Mouse (Mus musculus) heart, embryonic 13.5 days (tissue): ENCODE measurements around the gene Mettl7b. TPM values are rescaled to one million over a fixed set of nuclear protein-coding genes. Genes with fewer than 3 reads are reported as not detected.

Experiments used
- ATAC-seq: fragments of 200-750 bp; cut with Nextera tagmentation; 2 replicates; pipeline ENCODE4 v1.8.0; 2017; ENCODE audit warnings: moderate TSS enrichment; ENCODE audit not compliant: insufficient number of reproducible peaks, low FRiP score, low TSS enrichment; ENCODE audit errors: extremely low read depth
- H3K27ac ChIP-seq: fragments of 300-500 bp; sonication (generic); replicated peaks from 2 replicates; pipeline ENCODE4 v1.5.1; 2015; ENCODE audit warnings: moderate library complexity, mild to moderate bottlenecking, inconsistent platforms
- H3K27me3 ChIP-seq: fragments of 300-500 bp; sonication (generic); replicated peaks from 2 replicates; pipeline ENCODE4 v1.6.1; 2015; ENCODE audit warnings: mild to moderate bottlenecking, inconsistent platforms
- H3K36me3 ChIP-seq: fragments of 300-500 bp; sonication (generic); 2 replicates; pipeline ENCODE4 v1.6.1; 2015; ENCODE audit warnings: mild to moderate bottlenecking, inconsistent platforms
- H3K4me1 ChIP-seq: fragments of 300-500 bp; sonication (generic); 2 replicates; pipeline ENCODE4 v1.6.1; 2015; ENCODE audit warnings: inconsistent platforms
- H3K4me2 ChIP-seq: fragments of 300-500 bp; sonication (generic); 2 replicates; pipeline ENCODE4 v1.6.1; 2015; ENCODE audit warnings: inconsistent platforms, mild to moderate bottlenecking, moderate library complexity
- H3K4me3 ChIP-seq: fragments of 300-500 bp; sonication (generic); 2 replicates; pipeline ENCODE4 v1.5.1; 2015; ENCODE audit warnings: moderate library complexity, mild to moderate bottlenecking, inconsistent platforms
- H3K9ac ChIP-seq: fragments of 300-500 bp; sonication (generic); 2 replicates; pipeline ENCODE4 v1.6.1; 2015; ENCODE audit warnings: inconsistent platforms, mild to moderate bottlenecking, moderate library complexity
- H3K9me3 ChIP-seq: fragments of 300-500 bp; sonication (generic); 2 replicates; pipeline ENCODE4 v1.6.1; 2016; ENCODE audit warnings: inconsistent platforms
- WGBS: fragments of 180-500 bp; shearing (Covaris S2); methylation state at CpG from one replicate; pipeline ENCODE4 v1.1.7; 2015; ENCODE audit warnings: mixed read lengths; 5-methylcytosine and 5-hydroxymethylcytosine counted together
- polyA plus RNA-seq: library from polyadenylated mRNA; unstranded; fragments of >200 nt; fragmentation: Nextera tagmentation; extraction: Ambion mirVana; gene quantifications from 2 replicates; pipeline ENCODE4 v1.2.1, GENCODE M21; 2015

The Mettl7b gene
- polyA plus RNA-seq, 1 experiment from 2014 or later = not detected

- H3K27me3 ChIP-seq = peaks cover 52% of the 10 kb centered on the region
- H3K27ac ChIP-seq = no peak overlapping the region
These were observed 31.0 kb downstream of the Mettl7b start for GRCm38 (mm10) chr10:128929638-128930378.

GRCm38 (mm10) chr10:128928356-128928755, 32.4 kb downstream of the Mettl7b start:
- Histone ChIP-seq H3K4me2 (no peak overlapping the region), H3K27me3 (peaks cover 37% of the 10 kb centered on the region), H3K9ac (no peak overlapping the region), H3K36me3 (no peaks in the 10 kb centered on the region), H3K9me3 (no peaks in the 10 kb centered on the region), H3K4me1 (peaks cover 51% of the 10 kb centered on the region), H3K27ac (no peak overlapping the region), H3K4me3 (no peak overlapping the region)
- 31% methylated on average over 4 of the region's 4 CpGs for WGBS
- ATAC-seq = no peak

More at GRCm38 (mm10) chr10:128929638-128930378, 31.0 kb downstream of the Mettl7b start:
- Histone ChIP-seq H3K9ac (no peak overlapping the region), H3K4me1 (peaks cover 56% of the 10 kb centered on the region), H3K9me3 (no peaks in the 10 kb centered on the region), H3K36me3 (no peaks in the 10 kb centered on the region), H3K4me3 (no peak overlapping the region), H3K4me2 (no peak overlapping the region)
- ATAC-seq = no peak
- WGBS = 51% methylated on average over 7 of the region's 7 CpGs

- Histone ChIP-seq H3K4me3 (peak within 1 kb of the TSS; percentile 91), H3K9ac (peak within 1 kb of the TSS; percentile 91), H3K4me2 (peak within 1 kb of the TSS; percentile 70), H3K9me3 (no peaks in the 10 kb centered on the region), H3K27me3 (peaks cover 7% of the 10 kb centered on the region; the same call in 1 of the 2 replicates), H3K36me3 (peaks cover 8% of the 10 kb centered on the region; the same call in 1 of the 2 replicates), H3K4me1 (peaks cover 53% of the 10 kb centered on the region), H3K27ac (peak within 1 kb of the TSS; percentile 95)
- no peak for ATAC-seq
- WGBS = 63% methylated on average over 9 of the region's 9 CpGs
These were observed 36.9 kb downstream of the Mettl7b start, which contains the start of gene Bloc1s1 for GRCm38 (mm10) chr10:128923935-128924334. Gene Bloc1s1, minus strand, starts transcription at chr10:128924035.

- Histone ChIP-seq H3K4me3 (peak overlapping the region; percentile 91), H3K36me3 (peaks cover 12% of the 10 kb centered on the region), H3K27ac (peak overlapping the region; percentile 95), H3K4me1 (peaks cover 52% of the 10 kb centered on the region), H3K4me2 (peak overlapping the region; percentile 70), H3K9me3 (no peaks in the 10 kb centered on the region), H3K9ac (peak overlapping the region; percentile 91), H3K27me3 (peaks cover 7% of the 10 kb centered on the region; the same call in 1 of the 2 replicates)
- WGBS = under 1% methylated on average over 42 of the region's 42 CpGs
- peak; percentile 93 for ATAC-seq
These were observed 37.6 kb downstream of the Mettl7b start for GRCm38 (mm10) chr10:128923013-128923691.

GRCm38 (mm10) chr10:128922822-128923012, 38.1 kb downstream of the Mettl7b start, which contains the start of gene Rdh5:
Gene Rdh5, minus strand, starts transcription at chr10:128922888.
- Histone ChIP-seq H3K36me3 (peaks cover 16% of the 10 kb centered on the region), H3K4me1 (peaks cover 49% of the 10 kb centered on the region), H3K27me3 (peaks cover 2% of the 10 kb centered on the region; the same call in 1 of the 2 replicates), H3K4me3 (peak within 1 kb of the TSS; percentile 91), H3K9ac (peak within 1 kb of the TSS; percentile 91), H3K27ac (peak within 1 kb of the TSS; percentile 95), H3K9me3 (no peaks in the 10 kb centered on the region), H3K4me2 (peak within 1 kb of the TSS; percentile 70)
- 19% methylated on average over 1 of the region's 1 CpGs for WGBS
- ATAC-seq = no peak

GRCm38 (mm10) chr10:128921883-128922821, 38.6 kb downstream of the Mettl7b start:
- Histone ChIP-seq H3K27me3 (no peaks in the 10 kb centered on the region), H3K4me3 (peak overlapping the region; percentile 91), H3K36me3 (peaks cover 22% of the 10 kb centered on the region), H3K9me3 (no peaks in the 10 kb centered on the region), H3K9ac (peak overlapping the region; percentile 91), H3K4me1 (peaks cover 49% of the 10 kb centered on the region), H3K27ac (peak overlapping the region; percentile 95), H3K4me2 (peak overlapping the region; percentile 70)
- WGBS = 71% methylated on average over 16 of the region's 16 CpGs
- ATAC-seq = no peak

GRCm38 (mm10) chr10:128921251-128921650, 39.5 kb downstream of the Mettl7b start:
- peak overlapping the region; percentile 70; the same call in 1 of the 2 replicates for H3K4me2 ChIP-seq
- H3K4me1 ChIP-seq = peaks cover 49% of the 10 kb centered on the region
- no peak for ATAC-seq
- peaks cover 31% of the 10 kb centered on the region for H3K36me3 ChIP-seq
- peak overlapping the region; percentile 44 for H3K27ac ChIP-seq
- 64% methylated on average over 1 of the region's 1 CpGs for WGBS
- H3K4me3 ChIP-seq = no peak overlapping the region
- peak overlapping the region; percentile 3; the same call in 1 of the 2 replicates for H3K9ac ChIP-seq
- no peaks in the 10 kb centered on the region for H3K27me3 ChIP-seq
- no peaks in the 10 kb centered on the region for H3K9me3 ChIP-seq

GRCm38 (mm10) chr10:128920736-128921161, 40.0 kb downstream of the Mettl7b start:
- 49% methylated on average over 3 of the region's 3 CpGs for WGBS

GRCm38 (mm10) chr10:128919966-128920365, 40.8 kb downstream of the Mettl7b start:
- Histone ChIP-seq H3K27ac (peak overlapping the region; percentile 44), H3K9me3 (no peaks in the 10 kb centered on the region)

More at GRCm38 (mm10) chr10:128920736-128921161, 40.0 kb downstream of the Mettl7b start:
- Histone ChIP-seq H3K27me3 (no peaks in the 10 kb centered on the region), H3K9me3 (no peaks in the 10 kb centered on the region), H3K27ac (peak overlapping the region; percentile 44), H3K4me2 (no peak overlapping the region), H3K9ac (peak overlapping the region; percentile 3; the same call in 1 of the 2 replicates), H3K36me3 (peaks cover 34% of the 10 kb centered on the region), H3K4me1 (peaks cover 49% of the 10 kb centered on the region), H3K4me3 (no peak overlapping the region)
- ATAC-seq = no peak

GRCm38 (mm10) chr10:128919203-128919631, 41.6 kb downstream of the Mettl7b start:
- Histone ChIP-seq H3K4me1 (peaks cover 47% of the 10 kb centered on the region), H3K27ac (peak overlapping the region; percentile 29), H3K9me3 (no peaks in the 10 kb centered on the region), H3K27me3 (no peaks in the 10 kb centered on the region), H3K4me3 (no peak overlapping the region), H3K36me3 (peaks cover 48% of the 10 kb centered on the region), H3K4me2 (no peak overlapping the region), H3K9ac (peak overlapping the region; percentile 16; the same call in 1 of the 2 replicates)
- WGBS = 26% methylated on average over 6 of the region's 6 CpGs
- ATAC-seq = no peak

More at GRCm38 (mm10) chr10:128919966-128920365, 40.8 kb downstream of the Mettl7b start:
- no peak overlapping the region for H3K4me2 ChIP-seq
- no peak overlapping the region for H3K4me3 ChIP-seq
- peaks cover 41% of the 10 kb centered on the region for H3K36me3 ChIP-seq
- 74% methylated on average over 7 of the region's 7 CpGs for WGBS
- no peaks in the 10 kb centered on the region for H3K27me3 ChIP-seq
- peak overlapping the region; percentile 16 for H3K9ac ChIP-seq
- ATAC-seq = no peak
- H3K4me1 ChIP-seq = peaks cover 49% of the 10 kb centered on the region
